Mouse (Mus musculus) layer of hippocampus, adult 11-12 months (tissue): ENCODE results near the gene Rfx8.
"Not testable (repeated sequence)": the region's sequence is repeated elsewhere in the genome, so short reads cannot be mapped to it uniquely, and the experiment has no call there.

Source experiments
- DNase-seq: peaks from one replicate; pipeline ENCODE4 v3.0.0; 2022; ENCODE audit warnings: low spot score

Gene Rfx8

GRCm38 (mm10) chr1:39691974-39692373 lies 28.8 kb downstream of the Rfx8 start:
- DNase-seq, result no peak

GRCm38 (mm10) chr1:39691061-39691460 lies 29.7 kb downstream of the Rfx8 start:
- no peak for DNase-seq

DNA sequence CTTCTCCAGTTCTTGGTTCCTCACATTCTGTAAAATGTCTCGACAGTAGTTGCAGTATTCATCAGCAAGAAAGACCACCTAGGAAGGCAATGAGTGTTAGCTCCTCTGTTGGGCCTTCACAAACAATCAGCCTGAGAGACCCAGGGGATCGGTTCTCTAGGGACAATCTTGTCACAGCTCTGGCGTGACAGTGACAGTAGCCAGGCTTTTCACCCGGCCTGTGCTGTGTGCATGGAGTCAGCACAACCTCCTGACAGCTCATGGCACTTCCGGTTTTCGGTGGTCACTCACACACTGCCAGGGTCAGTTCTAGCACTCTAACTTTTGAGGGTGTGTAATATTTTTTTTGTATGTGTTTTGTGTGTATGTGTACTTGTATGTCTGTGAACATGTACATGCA lies 32.2 kb downstream of the Rfx8 start:
- DNase-seq, result no peak

DNA sequence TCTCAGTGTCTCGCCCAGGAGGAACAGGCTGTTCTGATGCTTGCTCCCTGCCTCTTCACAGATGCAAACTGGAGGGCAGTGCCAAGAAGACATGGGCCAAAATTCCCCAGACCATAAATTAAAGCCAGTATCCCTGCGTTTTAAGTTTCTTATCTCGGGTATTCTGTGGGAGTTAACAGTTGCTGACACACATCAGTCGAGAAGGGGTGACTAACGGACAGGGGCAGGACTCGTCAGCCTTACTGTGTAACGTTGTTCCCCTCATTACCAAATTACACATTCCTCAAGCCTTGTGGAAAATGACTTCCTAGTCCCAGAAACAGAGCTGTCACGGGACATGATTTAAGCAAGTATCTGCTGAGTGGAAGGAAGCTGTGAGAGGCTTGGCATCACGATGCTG lies 33.5 kb downstream of the Rfx8 start:
- no peak for DNase-seq

DNA sequence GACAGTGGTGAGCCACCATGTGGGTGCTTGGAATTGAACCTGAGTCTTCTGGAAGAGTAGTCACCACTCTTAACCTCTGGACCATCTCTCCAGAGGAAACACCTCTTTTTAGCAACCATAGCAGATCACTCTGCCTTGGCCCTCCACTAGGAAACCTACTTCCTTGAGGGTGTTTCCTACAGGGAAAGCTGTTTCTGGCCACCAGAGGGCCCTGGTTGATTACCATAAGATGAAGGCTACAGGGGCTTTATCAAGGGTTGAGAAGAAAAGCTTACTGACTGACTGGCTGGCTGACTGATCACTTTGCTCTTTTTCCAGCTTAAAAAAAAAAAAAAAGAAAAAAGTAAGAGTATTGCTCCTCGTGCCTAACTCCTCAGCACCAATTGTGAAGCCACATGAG lies 35.0 kb downstream of the Rfx8 start:
- DNase-seq, result peak; percentile 88

DNA sequence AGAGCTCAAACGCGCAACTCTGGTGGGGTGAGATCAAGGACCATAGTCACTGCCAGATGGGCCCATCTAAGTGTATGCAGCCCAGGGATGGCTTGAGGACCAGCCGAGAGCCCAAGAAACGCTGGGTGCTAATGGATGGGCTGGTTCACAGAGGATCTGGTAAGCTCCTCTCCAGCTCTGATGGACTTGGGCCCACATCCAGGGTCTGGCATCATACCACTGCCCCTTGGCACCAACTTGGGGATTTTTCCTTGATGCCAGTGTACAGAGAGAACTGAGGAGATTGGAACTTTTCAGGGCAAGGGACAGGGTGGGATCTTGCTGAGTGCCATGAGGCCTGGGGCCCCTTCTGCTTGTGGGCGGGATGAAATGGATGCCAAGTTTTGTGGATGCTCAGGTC lies 39.2 kb downstream of the Rfx8 start:
- no peak for DNase-seq

- DNase-seq, result no peak
Observed at GRCm38 (mm10) chr1:39680546-39680945, 40.3 kb downstream of the Rfx8 start.

DNA sequence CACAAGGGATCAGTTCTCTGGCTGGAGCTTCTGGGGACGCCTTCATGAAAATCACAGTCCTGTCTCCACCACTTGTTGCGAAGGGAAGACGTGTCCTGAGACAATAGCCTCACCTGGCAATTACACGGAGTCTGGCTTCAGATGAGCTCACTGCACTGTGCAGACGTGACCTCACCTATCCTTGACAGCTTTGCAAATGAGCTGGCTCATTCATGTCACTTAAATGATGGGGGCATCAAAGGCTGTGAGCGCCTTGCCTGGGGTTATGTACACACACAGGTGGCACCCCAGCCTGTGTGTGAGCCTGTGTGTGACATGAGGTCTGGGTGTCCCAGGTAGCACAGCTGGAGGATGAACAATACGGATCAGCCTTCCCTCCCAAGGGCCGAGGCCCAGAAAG lies 41.9 kb downstream of the Rfx8 start:
- no peak for DNase-seq

- no peak for DNase-seq
Observed at GRCm38 (mm10) chr1:39676221-39676876, 44.4 kb downstream of the Rfx8 start.

- DNase-seq, result no peak
Observed at GRCm38 (mm10) chr1:39672362-39673105, 48.3 kb downstream of the Rfx8 start.

DNA sequence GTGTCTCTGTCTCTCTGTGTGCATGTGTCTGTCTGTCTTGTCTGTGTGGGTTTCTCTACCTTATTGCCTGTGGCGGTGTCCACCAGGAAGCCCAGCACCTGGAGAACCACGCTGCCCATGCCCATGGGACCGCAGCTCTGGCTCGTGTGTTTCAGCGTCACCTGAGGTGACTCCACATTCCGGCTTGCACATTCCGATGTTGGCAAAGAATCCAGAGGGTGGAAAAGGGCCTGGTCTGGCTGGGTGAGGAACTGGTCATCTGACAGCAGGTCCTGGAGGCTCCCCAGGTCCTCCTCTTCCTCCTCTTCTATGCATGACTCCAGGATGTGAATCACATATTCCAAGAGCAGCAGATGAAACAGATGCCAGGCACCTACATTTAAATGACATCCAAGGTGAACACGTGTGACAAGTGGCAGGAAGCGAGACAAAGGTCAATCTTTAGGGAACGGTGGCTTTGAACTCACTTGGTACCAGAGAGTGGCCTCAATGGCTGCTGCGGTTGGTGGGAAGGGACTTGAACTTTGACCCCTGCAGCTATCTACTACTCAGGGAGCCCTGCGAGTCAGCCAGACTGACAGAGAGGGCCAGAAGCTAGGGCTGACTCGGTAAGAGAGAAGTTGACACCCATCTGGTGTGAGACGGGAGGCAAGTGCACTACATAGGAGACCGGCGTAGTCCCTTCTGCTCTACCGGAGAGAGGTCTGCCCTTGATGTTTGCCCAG lies 50.4 kb downstream of the Rfx8 start:
- no peak for DNase-seq

DNA sequence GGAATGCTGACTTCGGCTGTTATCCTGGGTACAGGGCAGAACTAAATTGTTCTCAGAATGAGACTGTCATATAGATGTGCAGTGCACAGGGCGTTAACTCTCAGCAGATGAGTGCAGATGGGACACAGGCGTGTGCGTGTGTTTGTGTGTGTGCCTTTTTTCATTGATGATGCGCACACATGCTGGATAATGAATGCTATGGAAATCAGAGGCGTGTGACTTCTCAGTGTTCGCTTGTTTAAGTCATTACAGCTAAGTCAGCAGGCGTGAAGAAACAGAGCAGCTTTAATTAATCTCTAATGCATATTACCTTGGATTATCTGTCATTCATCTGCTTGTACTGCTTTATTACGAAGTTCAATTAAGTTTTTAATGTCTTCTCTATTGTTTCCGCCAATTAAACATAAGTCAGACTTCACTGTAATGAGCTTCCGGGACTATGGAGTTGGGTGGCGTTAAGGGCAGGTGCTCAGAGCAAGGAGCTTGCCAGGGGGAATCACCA lies 54.0 kb downstream of the Rfx8 start:
- no peak for DNase-seq

DNA sequence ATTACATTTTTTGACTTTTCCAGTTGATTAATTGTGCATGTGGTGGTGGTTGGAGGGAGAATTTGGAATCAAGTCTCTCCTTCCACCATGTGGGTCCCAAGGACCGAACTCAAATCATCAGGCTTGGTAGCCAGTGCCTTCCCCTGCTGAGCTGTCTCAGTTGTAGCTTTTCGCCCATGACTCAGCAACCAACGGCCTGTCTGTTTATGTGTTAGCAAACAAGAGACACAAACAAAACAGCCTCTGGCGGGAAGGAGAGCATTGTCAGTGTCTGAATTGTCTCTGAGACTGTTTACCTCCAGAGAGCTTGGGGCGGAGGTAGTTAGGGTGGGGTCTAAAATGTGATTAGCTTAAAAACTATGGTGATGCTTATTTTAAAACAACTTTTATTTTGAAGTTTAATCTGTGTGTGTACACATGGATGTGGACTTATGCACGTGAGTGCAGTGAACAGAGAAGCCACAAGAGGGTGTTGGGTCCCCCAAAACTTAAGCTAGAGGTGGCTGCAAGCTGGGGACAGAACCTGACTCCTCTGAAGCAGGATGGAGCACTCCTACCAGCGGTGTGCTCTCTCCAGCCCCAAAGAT lies 56.7 kb downstream of the Rfx8 start:
- no peak for DNase-seq

DNA sequence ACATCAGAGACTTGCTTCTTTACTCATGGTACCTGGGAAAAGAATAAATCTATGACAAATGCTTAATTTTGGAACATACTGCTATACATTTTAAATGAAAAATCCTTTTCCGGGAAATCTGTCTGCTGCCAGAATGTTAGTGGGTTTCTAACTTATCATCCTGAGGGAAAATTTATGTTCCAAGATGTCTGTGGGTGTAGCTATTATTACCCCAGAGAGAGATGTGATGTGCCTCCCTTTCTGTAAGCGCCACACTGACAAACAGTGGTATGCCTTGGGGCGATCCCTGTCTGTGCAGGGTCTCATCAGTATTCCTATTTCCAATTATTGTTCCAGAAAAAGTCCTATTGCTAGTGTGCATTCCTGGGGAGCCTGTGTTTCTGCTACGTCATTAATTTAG lies 57.7 kb downstream of the Rfx8 start:
- no peak for DNase-seq

- DNase-seq, result no peak
Observed at GRCm38 (mm10) chr1:39656976-39657529, 63.7 kb downstream of the Rfx8 start.

- not testable (repeated sequence) for DNase-seq
Observed at GRCm38 (mm10) chr1:39654901-39655300, 65.9 kb downstream of the Rfx8 start.

GRCm38 (mm10) chr1:39653028-39653427 lies 67.8 kb downstream of the Rfx8 start:
- DNase-seq, result no peak

DNA sequence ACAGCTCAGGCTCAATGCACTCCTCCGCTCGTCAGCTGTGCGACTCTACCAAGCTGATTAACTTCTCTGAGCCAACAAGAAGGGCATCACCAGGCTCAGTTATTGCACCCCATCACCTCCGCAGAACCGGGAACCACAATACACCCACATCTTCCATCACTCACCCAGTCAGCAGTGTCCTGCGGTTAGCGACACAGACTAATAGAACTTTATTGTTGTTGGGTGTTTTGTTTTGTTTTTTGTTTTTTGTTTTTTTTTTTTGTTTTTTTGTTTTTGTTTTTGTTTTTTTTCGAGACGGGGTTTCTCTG lies 69.6 kb downstream of the Rfx8 start, which contains the start of gene Creg2:
Creg2 (minus strand) TSS at position 234 of the 308 bp plus-strand sequence.
- DNase-seq, result no peak

GRCm38 (mm10) chr1:39650435-39651240 lies 70.2 kb downstream of the Rfx8 start:
- peak; percentile 74 for DNase-seq

GRCm38 (mm10) chr1:39649691-39650434 lies 70.9 kb downstream of the Rfx8 start:
- DNase-seq, result peak; percentile 67

GRCm38 (mm10) chr1:39648584-39648983 lies 72.2 kb downstream of the Rfx8 start:
- no peak for DNase-seq
